Mouse (Mus musculus): ENCODE data around the gene Bace1. TPM values are rescaled to one million over a fixed set of nuclear protein-coding genes. Genes with fewer than 3 reads are reported as not detected.
"Not testable (repeated sequence)": the region's sequence is repeated elsewhere in the genome, so short reads cannot be mapped to it uniquely, and the experiment has no call there.

Bace1 gene
- polyA plus RNA-seq, 1 experiment from 2014 or later, result 26.5 TPM

- Histone ChIP-seq H3K4me1 (replicated peaks; ENCODE audit: insufficient read depth, low read length) (peaks cover 14% of the 10 kb centered on the region; the same call in 1 of the 2 replicates), H3K27ac (peak overlapping the region; percentile 55), H3K4me3 (replicated peaks; ENCODE audit: low read depth, low read length) (peak overlapping the region; percentile 86), H3K9me3 (replicated peaks; ENCODE audit: low read length) (no peaks in the 10 kb centered on the region), H3K9ac (ENCODE audit: low read depth, low read length) (peak overlapping the region; percentile 81; the same call in 1 of the 2 replicates), H3K36me3 (ENCODE audit: insufficient read depth, low read length) (no peaks in the 10 kb centered on the region), H3K4me2 (ENCODE audit: low read length) (peak overlapping the region; percentile 99), H3K27me3 (ENCODE audit: insufficient read depth, low read length) (no peaks in the 10 kb centered on the region)
- DNase-seq (ENCODE audit: low spot score) (peak; percentile 26), ATAC-seq (replicated peaks; ENCODE audit: low FRiP score, low read depth) (no peak)
- WGBS, result 27% methylated on average over 5 of the region's 5 CpGs
- no peak for TF ChIP-seq CTCF (IDR thresholded peaks at IDR 0.05; ENCODE audit: low read depth)
Observed at GRCm38 (mm10) chr9:45840331-45840730, 2.0 kb downstream of the Bace1 start.

- H3K27ac ChIP-seq, result no peak overlapping the region
- peaks cover 14% of the 10 kb centered on the region; the same call in 1 of the 2 replicates for H3K4me1 ChIP-seq (replicated peaks; ENCODE audit: insufficient read depth, low read length)
- no peaks in the 10 kb centered on the region for H3K9me3 ChIP-seq (replicated peaks; ENCODE audit: low read length)
- WGBS, result 69% methylated on average over 6 of the region's 6 CpGs
- no peak for TF ChIP-seq CTCF (IDR thresholded peaks at IDR 0.05; ENCODE audit: low read depth)
- 0 out of 2 replicates have a peak overlapping the region, but pooled peaks have one; percentile 31 for H3K9ac ChIP-seq (ENCODE audit: low read depth, low read length)
- H3K36me3 ChIP-seq (ENCODE audit: insufficient read depth, low read length), result no peaks in the 10 kb centered on the region
- H3K4me2 ChIP-seq (ENCODE audit: low read length), result peak overlapping the region; percentile 99
- H3K27me3 ChIP-seq (ENCODE audit: insufficient read depth, low read length), result no peaks in the 10 kb centered on the region
- ATAC-seq (replicated peaks; ENCODE audit: low FRiP score, low read depth) (no peak), DNase-seq (ENCODE audit: low spot score) (no peak)
- H3K4me3 ChIP-seq (replicated peaks; ENCODE audit: low read depth, low read length), result no peak overlapping the region
Observed at GRCm38 (mm10) chr9:45841458-45841857, 3.1 kb downstream of the Bace1 start.

DNA sequence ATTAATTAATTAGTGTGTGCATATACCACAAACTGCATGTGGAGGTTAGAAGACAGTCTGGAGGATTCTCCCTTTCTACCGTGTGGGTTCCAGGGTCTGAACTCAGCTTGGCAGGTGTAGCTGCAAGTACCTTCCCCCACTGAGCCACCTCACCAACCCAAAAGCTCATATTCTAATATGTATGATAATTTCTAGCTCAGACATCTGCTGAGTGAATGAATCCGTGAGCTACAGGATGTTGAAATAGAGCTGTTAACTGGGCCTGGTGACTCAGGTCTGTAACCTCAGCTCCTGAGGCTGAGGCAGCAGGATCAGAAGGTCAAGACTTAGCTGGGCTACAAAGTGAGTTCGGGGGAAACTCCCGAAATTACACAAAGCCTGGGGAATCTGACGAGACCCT, 4.6 kb downstream of the Bace1 start:
- TF ChIP-seq CTCF (IDR thresholded peaks at IDR 0.05; ENCODE audit: low read depth), result no peak
- peaks cover 14% of the 10 kb centered on the region; the same call in 1 of the 2 replicates for H3K4me1 ChIP-seq (replicated peaks; ENCODE audit: insufficient read depth, low read length)
- H3K27me3 ChIP-seq (ENCODE audit: insufficient read depth, low read length), result no peaks in the 10 kb centered on the region
- no peak overlapping the region for H3K9ac ChIP-seq (ENCODE audit: low read depth, low read length)
- no peak overlapping the region for H3K27ac ChIP-seq
- no peaks in the 10 kb centered on the region for H3K9me3 ChIP-seq (replicated peaks; ENCODE audit: low read length)
- WGBS, result 57% methylated on average over 5 of the region's 5 CpGs
- H3K4me3 ChIP-seq (replicated peaks; ENCODE audit: low read depth, low read length), result no peak overlapping the region
- no peaks in the 10 kb centered on the region for H3K36me3 ChIP-seq (ENCODE audit: insufficient read depth, low read length)
- DNase-seq (ENCODE audit: low spot score), result no peak
- no peak for ATAC-seq (replicated peaks; ENCODE audit: low FRiP score, low read depth)
- no peak overlapping the region for H3K4me2 ChIP-seq (ENCODE audit: low read length)

DNA sequence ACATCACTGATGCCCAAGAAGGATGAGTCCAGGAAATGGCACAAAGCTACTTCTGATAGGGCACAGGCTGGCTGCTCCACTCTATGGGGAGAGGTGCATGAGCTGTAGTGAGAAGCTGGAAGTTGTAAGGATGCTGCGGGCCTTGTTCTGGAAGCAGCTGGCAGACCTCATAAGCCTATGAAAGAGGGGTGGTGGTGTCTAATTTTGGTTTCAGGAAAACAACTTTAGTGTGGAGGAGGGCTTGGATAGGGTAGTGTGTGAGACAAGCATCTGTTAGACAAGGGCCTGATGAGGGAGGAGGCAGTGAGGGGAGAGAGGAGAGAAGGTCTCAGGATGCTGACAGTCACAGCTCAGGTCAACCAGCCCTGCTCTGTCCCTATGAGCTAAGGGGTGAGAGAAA, 5.4 kb downstream of the Bace1 start:
- Histone ChIP-seq H3K4me3 (replicated peaks; ENCODE audit: low read depth, low read length) (no peak overlapping the region), H3K4me1 (replicated peaks; ENCODE audit: insufficient read depth, low read length) (peaks cover 16% of the 10 kb centered on the region; the same call in 1 of the 2 replicates), H3K9me3 (replicated peaks; ENCODE audit: low read length) (no peaks in the 10 kb centered on the region), H3K27ac (no peak overlapping the region), H3K4me2 (ENCODE audit: low read length) (no peak overlapping the region), H3K36me3 (ENCODE audit: insufficient read depth, low read length) (no peaks in the 10 kb centered on the region), H3K27me3 (ENCODE audit: insufficient read depth, low read length) (no peaks in the 10 kb centered on the region), H3K9ac (ENCODE audit: low read depth, low read length) (no peak overlapping the region)
- TF ChIP-seq CTCF (IDR thresholded peaks at IDR 0.05; ENCODE audit: low read depth), result no peak
- ATAC-seq (replicated peaks; ENCODE audit: low FRiP score, low read depth) (no peak), DNase-seq (ENCODE audit: low spot score) (no peak)
- 64% methylated on average over 1 of the region's 1 CpGs for WGBS

- no peak overlapping the region for H3K4me3 ChIP-seq (replicated peaks; ENCODE audit: low read depth, low read length)
- no peaks in the 10 kb centered on the region for H3K27me3 ChIP-seq (ENCODE audit: insufficient read depth, low read length)
- peaks cover 24% of the 10 kb centered on the region for H3K4me1 ChIP-seq (replicated peaks; ENCODE audit: insufficient read depth, low read length)
- DNase-seq (ENCODE audit: low spot score) (no peak), ATAC-seq (replicated peaks; ENCODE audit: low FRiP score, low read depth) (no peak)
- WGBS, result 86% methylated on average over 3 of the region's 3 CpGs
- TF ChIP-seq CTCF (IDR thresholded peaks at IDR 0.05; ENCODE audit: low read depth), result no peak
- H3K36me3 ChIP-seq (ENCODE audit: insufficient read depth, low read length), result no peaks in the 10 kb centered on the region
- H3K9me3 ChIP-seq (replicated peaks; ENCODE audit: low read length), result no peaks in the 10 kb centered on the region
- H3K4me2 ChIP-seq (ENCODE audit: low read length), result no peak overlapping the region
- H3K9ac ChIP-seq (ENCODE audit: low read depth, low read length), result no peak overlapping the region
- H3K27ac ChIP-seq, result no peak overlapping the region
Observed at GRCm38 (mm10) chr9:45845541-45845940, 7.2 kb downstream of the Bace1 start.

- 66% methylated on average over 2 of the region's 2 CpGs for WGBS
Observed at GRCm38 (mm10) chr9:45846176-45846575, 7.8 kb downstream of the Bace1 start.

GRCm38 (mm10) chr9:45846891-45847460, 8.6 kb downstream of the Bace1 start:
- no peak overlapping the region for H3K4me3 ChIP-seq (replicated peaks; ENCODE audit: low read depth, low read length)
- H3K27ac ChIP-seq, result no peak overlapping the region
- DNase-seq (ENCODE audit: low spot score) (no peak), ATAC-seq (replicated peaks; ENCODE audit: low FRiP score, low read depth) (no peak)
- no peak for TF ChIP-seq CTCF (IDR thresholded peaks at IDR 0.05; ENCODE audit: low read depth)
- H3K4me2 ChIP-seq (ENCODE audit: low read length), result no peak overlapping the region
- H3K4me1 ChIP-seq (replicated peaks; ENCODE audit: insufficient read depth, low read length), result peaks cover 21% of the 10 kb centered on the region
- H3K9ac ChIP-seq (ENCODE audit: low read depth, low read length), result no peak overlapping the region
- no peaks in the 10 kb centered on the region for H3K36me3 ChIP-seq (ENCODE audit: insufficient read depth, low read length)
- WGBS, result 58% methylated on average over 5 of the region's 5 CpGs
- no peaks in the 10 kb centered on the region for H3K9me3 ChIP-seq (replicated peaks; ENCODE audit: low read length)
- H3K27me3 ChIP-seq (ENCODE audit: insufficient read depth, low read length), result no peaks in the 10 kb centered on the region

More at GRCm38 (mm10) chr9:45846176-45846575, 7.8 kb downstream of the Bace1 start:
- H3K27me3 ChIP-seq (ENCODE audit: insufficient read depth, low read length); H3K4me2 ChIP-seq (ENCODE audit: low read length); DNase-seq (ENCODE audit: low spot score); H3K27ac ChIP-seq; H3K36me3 ChIP-seq (ENCODE audit: insufficient read depth, low read length); ATAC-seq (replicated peaks; ENCODE audit: low FRiP score, low read depth); H3K9ac ChIP-seq (ENCODE audit: low read depth, low read length); H3K4me3 ChIP-seq (replicated peaks; ENCODE audit: low read depth, low read length); H3K9me3 ChIP-seq (replicated peaks; ENCODE audit: low read length): not testable (repeated sequence)
- H3K4me1 ChIP-seq (replicated peaks; ENCODE audit: insufficient read depth, low read length), result peaks cover 21% of the 10 kb centered on the region

Data from kidney, postnatal 0 days (tissue).